Mouse (Mus musculus) erythroblast, adult 5-6 weeks (primary cell): Measurements from ENCODE around the gene Zfp366. TPM values are rescaled to one million over a fixed set of nuclear protein-coding genes. Genes with fewer than 3 reads are reported as not detected.

ENCODE experiments used
- ATAC-seq: replicated peaks from 2 replicates; pipeline ENCODE4 v1.8.0; 2016; ENCODE audit warnings: moderate number of reproducible peaks, mild to moderate bottlenecking, moderate TSS enrichment, inconsistent platforms; ENCODE audit not compliant: poor library complexity, low FRiP score, severe bottlenecking
- total RNA-seq, 2 experiments: library from RNA; stranded (forward) in 1 of 2; stranded (reverse) in 1 of 2; fragments of 150-400 nt in 1 of 2; fragments of 200-764, 138-1000 nt in 1 of 2; gene quantifications; 2 replicates each; pipeline versions ENCODE4 v1.2.3 to v1.2.4; 2015 to 2017; ENCODE audit warnings: low replicate concordance in 2 of 2

The Zfp366 gene
- total RNA-seq, 2 experiments from 2014 or later = 0.17 TPM; not detected in 1

- ATAC-seq = no peak
These were observed 39.3 kb downstream of the Zfp366 start for GRCm38 (mm10) chr13:99223917-99224316.

- ATAC-seq = no peak
These were observed 41.0 kb downstream of the Zfp366 start for GRCm38 (mm10) chr13:99225374-99226240.

- ATAC-seq = no peak
These were observed 42.2 kb downstream of the Zfp366 start for GRCm38 (mm10) chr13:99226809-99227208.

GRCm38 (mm10) chr13:99227456-99228250, 43.0 kb downstream of the Zfp366 start:
- ATAC-seq = no peak

GRCm38 (mm10) chr13:99228821-99229570, 44.4 kb downstream of the Zfp366 start:
- ATAC-seq = no peak

- ATAC-seq = no peak
These were observed 45.2 kb downstream of the Zfp366 start for GRCm38 (mm10) chr13:99229641-99230494.

GRCm38 (mm10) chr13:99230495-99230868, 45.9 kb downstream of the Zfp366 start:
- no peak for ATAC-seq

- ATAC-seq = no peak
These were observed 48.7 kb downstream of the Zfp366 start for GRCm38 (mm10) chr13:99233333-99233732.

GRCm38 (mm10) chr13:99233956-99234355, 49.3 kb downstream of the Zfp366 start:
- no peak for ATAC-seq

GRCm38 (mm10) chr13:99235428-99236210, 51.0 kb downstream of the Zfp366 start:
- ATAC-seq = no peak

- no peak for ATAC-seq
These were observed 51.6 kb downstream of the Zfp366 start for GRCm38 (mm10) chr13:99236222-99236621.

GRCm38 (mm10) chr13:99237122-99237521, 52.5 kb downstream of the Zfp366 start:
- no peak for ATAC-seq

- ATAC-seq = no peak
These were observed 53.2 kb downstream of the Zfp366 start for GRCm38 (mm10) chr13:99237841-99238216.

- ATAC-seq = no peak
These were observed 53.9 kb downstream of the Zfp366 start for GRCm38 (mm10) chr13:99238217-99239160.

GRCm38 (mm10) chr13:99239161-99239530, 54.5 kb downstream of the Zfp366 start:
- ATAC-seq = no peak

GRCm38 (mm10) chr13:99239741-99240140, 55.1 kb downstream of the Zfp366 start:
- ATAC-seq = no peak

- no peak for ATAC-seq
These were observed 57.4 kb downstream of the Zfp366 start for GRCm38 (mm10) chr13:99241984-99242383.

- no peak for ATAC-seq
These were observed 58.3 kb downstream of the Zfp366 start for GRCm38 (mm10) chr13:99242895-99243294.
